Mouse (Mus musculus) small intestine, adult 2 months (tissue): ENCODE measurements around the gene Il31.

Experiments used
- CTCF ChIP-seq: fragments of 200-500 bp; IDR thresholded peaks from 2 replicates; pipeline ENCODE4 v1.5.1; 2012; ENCODE audit warnings: low read depth, mild to moderate bottlenecking, control low read depth, inconsistent platforms, low read length, moderate library complexity, mixed read lengths; ENCODE audit not compliant: insufficient replicate concordance, insufficient read length; ENCODE audit errors: extremely low read depth
- POLR2A ChIP-seq: fragments of 200-500 bp; IDR thresholded peaks from 2 replicates; pipeline ENCODE4 v1.6.1; 2012; ENCODE audit warnings: low read depth, mild to moderate bottlenecking, control low read depth, inconsistent platforms, low read length, moderate library complexity

DNA sequence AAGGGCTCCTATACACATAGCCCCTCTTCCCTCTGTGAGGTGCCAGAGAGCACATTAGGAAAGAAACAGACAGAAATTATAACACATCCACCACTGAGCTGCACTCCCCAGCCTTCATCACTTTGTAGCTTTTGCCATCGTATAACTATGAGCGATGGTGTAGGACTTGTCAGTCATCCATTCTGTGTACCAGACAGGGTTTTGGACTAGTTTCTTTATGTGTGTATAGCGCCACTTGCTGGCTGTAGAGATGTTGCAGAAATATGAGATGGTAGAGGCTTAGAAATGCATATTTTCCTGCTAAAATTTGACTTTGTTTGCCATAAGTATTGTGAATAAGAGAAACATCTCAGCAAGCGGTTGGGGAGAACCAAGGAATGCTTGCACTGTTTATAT lies 52.5 kb downstream of the Il31 start:
- TF ChIP-seq CTCF (no peak), POLR2A (no peak)
